Mouse (Mus musculus) heart, adult 11 months (tissue): ENCODE measurements at regions not wholly inside any gene's neighbourhood (a gene's known extent, or its start where the extent isn't known, plus 50 kb on each side); places are given as distances from the start of the nearest gene placed in this dataset.

Experiments
- DNase-seq: peaks from one replicate; pipeline ENCODE4 v3.0.0; 2022

DNA sequence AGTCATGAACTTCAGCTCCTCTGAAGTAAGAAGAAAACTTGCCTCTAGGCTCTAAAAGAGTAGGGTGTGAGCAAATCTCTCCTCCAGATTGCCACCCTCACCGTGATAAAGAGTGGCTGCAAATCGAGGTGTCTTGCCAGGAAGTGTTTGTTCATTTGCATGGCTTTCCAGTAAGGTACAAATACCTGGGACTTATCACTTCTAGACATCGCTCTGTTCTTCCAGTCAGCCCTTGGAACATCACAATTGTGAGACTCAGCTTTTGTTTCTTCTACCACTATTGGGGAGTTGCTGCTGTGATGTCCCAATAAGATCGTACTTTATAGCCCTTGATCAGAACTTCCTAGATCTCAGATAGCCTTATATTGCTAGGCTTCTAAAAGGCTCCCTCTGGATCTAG, 566.9 kb upstream of the A1bg start:
- no peak for DNase-seq

DNA sequence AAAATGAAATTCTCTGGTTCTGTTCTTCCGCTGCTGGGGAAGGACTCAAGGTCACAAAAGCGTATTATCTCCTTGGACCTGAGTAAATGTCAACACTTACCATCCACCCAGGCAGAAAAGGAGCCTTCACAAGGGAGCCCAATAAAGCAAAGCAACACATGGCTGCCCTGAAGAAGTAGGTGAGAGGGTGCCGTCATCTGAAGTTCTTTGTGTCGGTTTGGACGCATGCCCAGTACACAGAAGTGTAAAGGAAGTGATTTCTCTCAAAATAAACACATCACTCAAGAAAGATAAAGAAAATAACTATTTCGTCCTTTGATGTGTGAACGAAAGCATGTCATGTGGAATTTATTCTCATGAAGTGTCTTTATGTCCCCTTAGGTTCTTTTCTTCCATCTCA, 559.0 kb upstream of the A1bg start:
- DNase-seq, result peak; percentile 87

DNA sequence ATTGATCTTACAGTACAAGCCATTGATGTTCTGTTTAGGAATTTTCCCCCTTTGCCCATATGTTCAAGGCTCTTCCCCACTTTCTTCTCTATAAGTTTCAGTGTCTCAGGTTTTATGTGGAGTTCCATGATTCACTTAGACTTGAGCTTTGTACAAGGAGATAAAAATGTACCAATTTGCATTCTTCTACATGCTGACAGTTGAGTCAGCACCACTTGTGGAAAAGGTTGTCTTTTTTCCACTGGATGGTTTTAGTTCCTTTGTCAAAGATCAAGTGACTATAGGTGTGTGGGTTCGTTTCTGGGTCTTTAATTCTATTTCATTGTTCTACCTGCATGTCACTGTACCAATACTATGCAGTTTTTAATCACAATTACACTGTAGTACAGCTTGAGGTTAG, 551.1 kb upstream of the A1bg start:
- DNase-seq, result no peak

DNA sequence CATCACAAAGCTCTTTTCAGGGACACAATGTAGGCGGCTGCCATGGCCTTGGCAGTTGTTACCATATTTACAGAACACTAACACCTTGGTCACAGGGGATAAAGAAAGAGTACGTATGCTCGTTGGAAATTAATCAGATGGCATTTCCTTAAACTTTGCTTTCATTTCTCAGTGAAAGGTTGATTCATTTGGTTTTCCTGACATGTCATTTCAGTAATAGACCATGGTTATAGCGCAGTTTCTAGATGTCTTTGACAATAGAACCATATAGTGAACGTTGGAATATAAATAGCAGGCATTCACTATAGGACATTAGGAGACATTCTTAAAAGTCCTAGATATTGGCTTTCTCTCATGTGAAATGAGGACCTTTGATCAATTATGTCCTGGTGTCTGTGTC, 532.2 kb upstream of the A1bg start:
- no peak for DNase-seq

DNA sequence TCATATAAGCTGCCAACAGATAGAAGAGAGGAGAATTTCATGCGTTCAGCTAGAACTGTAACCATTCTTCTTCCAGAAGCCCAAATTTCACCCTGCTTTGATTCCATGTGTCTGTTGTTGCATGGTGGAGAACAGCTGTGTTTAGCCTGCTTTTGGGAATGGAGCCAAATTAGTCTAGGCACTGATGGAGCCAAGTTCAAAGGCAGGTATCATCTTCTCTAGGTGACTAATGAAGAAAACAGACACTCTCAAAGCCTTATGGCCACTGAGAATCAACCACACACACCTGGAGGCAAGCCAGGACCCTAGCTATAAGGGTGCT, 531.5 kb upstream of the A1bg start:
- no peak for DNase-seq

DNA sequence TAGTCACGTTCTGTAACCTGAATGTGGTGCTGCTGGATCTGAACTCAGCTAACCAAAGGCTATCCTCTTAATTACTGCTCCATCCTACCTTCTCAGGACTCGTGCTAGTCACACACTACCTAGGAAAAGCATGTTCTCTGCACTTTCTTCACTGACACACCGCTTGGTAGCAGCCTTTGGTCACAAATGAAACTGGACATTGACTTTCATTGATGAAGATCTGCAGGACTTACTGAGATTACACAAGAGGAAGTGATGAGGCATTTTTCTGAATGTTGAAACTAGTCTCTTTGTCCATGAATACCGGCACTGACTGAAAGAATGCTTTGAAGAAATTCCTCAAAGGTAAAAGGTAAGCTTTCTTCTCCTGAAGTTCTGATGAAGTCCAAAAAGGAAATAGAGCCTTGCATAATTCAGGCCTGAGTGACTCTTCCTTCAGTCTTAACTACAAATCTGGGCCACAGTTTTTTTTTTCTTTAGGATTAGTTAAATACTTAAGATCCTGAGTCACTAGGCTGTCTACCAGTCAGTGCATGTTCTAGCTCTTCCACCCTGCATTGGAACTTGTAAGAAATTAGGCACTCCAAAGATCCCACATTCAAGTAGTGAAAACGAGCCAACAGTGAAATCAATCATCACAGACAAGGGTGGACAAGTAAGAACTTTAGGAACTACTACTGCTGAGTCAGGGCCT, 531.0 kb upstream of the A1bg start:
- no peak for DNase-seq

DNA sequence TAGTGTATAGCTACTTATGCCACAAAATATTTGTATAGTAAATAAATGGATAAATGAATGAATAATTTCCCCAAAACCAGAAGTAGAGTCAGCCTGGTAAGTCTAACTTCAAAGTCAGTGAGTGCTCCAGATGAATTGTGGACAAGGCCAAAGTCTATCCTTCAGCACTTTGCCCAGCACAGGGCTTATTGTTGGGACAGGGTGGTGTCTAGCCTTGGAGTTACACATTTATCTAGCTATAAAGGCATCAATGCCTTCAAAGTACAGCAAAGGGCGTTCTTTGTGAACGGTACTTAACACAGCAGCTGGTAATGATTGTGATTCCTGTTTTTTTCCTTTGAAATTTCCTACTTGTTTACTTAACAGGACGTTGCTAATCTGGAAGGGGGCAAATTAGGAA, 527.4 kb upstream of the A1bg start:
- DNase-seq, result no peak

DNA sequence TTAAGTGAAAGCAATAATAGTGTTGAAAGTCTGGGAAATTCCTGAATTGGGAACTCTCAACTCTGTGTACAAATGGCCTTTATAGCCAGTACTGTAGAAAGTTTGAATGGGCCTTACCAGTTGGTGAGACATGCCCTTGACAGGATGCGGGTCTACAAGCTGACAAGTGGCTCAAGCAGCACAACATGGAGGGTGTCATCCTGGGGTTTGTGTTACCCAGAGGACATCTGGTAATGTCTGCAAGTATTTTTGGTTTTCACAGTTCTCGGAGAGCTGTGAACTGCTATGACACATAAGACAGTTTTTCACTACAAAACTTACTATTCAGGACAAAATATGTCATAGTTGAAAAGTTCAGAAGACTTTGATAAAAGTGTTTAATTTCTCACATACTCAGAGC, 525.7 kb upstream of the A1bg start:
- DNase-seq, result no peak

DNA sequence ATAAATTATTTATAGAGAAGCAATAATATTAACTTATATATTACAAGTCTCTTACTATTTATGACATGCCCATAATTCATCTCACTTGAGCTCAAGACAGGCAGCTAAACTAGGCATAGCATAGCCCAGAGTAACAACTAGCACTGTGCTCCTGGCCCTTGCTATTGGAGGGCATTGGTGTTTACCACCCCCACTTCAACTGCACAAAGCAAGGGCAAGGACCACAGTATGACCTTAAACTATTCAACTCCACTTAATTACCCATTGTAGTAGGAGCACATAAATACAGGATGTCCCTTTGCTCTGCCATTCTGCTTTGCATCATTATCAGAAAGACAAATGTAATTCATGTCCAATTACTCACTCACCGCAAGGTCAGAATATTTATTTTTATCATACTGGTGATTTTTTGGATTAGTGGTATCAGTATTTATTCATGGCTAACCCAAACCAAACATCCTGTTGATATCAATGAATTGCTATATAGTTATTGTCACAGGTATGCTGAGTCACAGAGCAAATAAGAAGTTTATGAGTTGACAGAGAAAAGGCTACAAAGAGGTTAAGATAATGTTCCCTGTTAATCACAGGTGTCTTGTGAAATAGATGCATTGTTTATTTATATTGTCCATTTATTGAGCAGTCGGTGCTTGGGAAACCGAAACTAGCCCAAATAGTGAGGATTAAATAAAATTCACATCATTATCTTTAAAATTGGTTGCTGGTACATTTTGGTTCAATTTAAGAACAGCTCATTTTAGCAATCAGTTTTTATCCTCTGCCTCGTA, 523.4 kb upstream of the A1bg start:
- no peak for DNase-seq

DNA sequence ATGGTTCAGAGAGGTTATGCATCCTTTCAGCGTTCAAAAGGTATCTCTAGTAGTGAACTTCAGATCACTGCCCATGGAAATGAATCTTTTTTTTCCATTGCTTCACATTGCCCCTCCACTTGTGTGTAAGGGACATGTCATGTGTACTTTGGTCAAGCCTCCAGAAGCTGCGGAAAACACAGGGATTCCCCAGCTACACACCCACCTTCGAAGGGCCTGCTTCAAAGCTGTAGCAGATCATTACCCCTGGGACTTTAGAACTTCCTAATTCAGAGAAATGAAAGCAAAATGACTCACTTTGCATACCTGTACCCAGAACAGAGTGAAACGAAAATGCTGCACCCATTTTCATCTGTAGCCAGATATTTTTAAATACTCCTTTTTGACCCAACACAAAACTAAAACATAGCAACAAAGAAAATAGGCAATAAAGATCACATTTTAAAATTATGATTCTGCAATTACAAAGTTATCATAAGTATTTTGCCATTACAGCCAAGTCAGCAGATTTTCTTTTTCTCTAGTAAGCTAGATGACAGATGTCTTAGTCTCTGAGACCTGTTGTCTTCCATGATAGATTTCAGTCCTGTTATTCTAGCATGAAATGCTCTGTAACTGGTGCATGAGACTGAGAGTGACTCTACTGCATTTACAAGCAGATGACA, 519.1 kb upstream of the A1bg start:
- no peak for DNase-seq

DNA sequence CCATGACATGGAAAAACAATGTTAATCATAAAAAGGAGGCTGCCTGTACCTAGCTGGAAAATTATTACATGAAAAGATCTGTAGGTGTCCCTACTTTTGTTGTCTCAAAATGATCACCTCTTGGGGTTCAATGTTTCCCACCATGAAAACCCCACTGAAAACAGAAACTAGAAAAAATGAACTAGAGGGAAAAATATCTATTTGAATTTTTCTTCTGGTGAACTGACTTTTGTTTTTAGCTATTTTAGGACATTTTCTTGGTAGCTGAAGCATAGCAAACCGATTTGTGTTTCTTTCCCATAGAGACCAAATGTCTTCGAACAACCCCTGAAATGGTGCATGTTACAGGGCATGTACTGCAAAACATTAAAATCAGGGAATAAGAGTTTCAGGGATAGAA, 518.2 kb upstream of the A1bg start:
- no peak for DNase-seq

DNA sequence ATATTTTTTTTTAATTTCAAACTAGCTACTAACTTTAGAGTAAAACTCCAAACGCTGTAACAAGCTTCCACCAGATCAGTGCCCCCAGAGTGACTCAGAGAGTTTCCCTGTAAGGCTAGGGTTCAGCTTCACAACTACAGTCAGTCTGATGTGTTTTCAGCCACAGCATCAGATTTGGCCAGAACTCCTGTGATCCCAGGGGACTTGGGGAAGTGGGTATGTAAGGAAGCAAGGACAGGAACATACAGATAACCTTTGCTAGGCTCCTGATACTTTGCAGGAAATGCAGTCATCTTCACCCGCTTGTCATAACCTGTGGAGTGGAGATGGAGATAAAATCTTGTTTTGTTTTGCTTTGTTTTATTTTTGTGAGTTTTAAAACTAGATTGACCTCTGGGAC, 517.5 kb upstream of the A1bg start:
- DNase-seq, result peak; percentile 91

DNA sequence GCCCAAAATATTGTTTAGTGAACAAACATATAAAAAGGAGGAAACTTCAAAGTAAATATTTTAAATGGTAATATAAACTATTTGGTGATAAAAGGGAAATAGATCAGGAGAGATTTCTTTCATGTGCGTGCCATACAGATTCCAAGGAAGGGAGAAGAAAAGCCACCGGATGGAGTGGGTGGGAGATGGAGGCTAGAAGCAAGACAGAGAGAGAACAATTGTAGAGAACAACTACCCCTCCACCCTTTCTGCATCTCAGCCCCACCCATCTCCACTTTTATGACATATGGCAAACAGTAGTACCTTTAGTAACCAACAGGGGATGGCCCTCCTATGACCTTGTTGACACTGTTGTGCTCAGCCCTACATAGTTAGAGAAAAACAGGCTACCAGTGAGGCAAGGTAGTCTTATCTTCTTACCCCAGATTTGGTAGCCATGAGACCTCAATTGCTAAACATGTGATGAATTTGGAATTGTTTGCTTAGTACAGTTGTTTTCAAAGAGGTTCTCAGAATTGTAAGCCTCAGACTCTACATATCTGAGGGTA, 516.9 kb upstream of the A1bg start:
- DNase-seq, result no peak

DNA sequence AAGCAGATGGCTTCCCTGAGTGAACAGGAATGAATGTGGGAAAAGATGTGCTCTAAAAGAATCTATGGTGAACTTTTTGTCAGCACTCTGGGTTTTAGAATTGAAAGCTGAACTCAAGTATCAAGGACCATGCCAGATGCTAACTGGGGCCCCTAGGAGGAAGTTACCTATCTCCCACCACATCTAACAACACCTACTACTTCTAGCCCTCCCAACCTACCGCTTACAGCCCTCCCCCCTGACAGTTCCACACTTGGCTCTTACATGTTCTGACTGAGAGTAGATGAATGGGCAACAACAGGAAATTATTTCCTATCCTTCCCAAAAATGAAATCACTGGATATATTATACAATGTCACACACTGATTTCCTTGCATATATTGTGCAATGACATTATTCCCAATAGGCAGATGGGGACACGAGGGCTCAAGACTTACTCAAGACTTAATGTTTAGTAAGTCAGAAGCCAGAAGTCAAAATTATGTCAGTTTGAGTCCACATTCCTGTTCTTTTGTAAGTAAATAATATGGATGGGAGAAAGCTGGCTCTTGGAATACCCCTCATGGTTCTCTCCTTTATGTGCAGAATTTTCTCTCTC, 506.1 kb upstream of the A1bg start:
- no peak for DNase-seq

DNA sequence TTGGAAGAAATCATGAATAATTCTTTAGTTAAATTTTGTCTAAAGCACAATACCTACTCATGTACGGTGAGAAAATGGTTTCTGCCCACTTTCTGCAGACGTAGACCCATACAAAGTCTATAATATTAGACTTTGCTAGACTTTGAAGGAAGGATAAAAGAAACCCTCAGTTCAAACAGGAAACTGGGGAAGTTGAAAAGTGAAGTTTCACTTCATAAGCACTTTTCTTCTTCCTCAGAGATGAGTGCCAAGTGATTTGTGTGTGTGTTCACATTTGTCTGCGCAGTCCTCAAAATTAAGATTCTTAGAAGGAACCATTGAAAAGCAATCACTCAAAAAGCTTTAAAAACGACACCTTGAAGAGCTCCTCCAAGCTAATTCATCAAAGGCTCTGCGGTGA, 500.2 kb upstream of the A1bg start:
- DNase-seq, result no peak

DNA sequence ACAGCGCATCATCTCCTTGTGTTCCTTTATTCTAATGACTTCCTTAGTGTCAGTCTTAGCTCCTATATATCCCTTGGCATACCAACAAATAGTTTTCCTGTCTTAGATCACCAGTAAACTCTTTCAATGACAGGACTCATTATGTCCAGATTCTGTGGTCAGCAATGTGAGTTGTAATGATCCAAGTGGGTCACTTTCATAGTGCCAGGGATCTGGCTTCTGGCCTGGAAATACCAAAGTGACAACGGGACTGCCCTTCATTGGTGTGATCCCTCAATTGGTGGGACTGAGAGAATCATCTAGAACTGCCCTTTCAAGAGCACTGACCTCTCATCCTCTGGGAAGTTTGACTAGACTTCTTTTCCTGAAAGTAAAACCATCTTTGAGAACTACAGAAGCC, 494.7 kb upstream of the A1bg start:
- peak; percentile 93 for DNase-seq

DNA sequence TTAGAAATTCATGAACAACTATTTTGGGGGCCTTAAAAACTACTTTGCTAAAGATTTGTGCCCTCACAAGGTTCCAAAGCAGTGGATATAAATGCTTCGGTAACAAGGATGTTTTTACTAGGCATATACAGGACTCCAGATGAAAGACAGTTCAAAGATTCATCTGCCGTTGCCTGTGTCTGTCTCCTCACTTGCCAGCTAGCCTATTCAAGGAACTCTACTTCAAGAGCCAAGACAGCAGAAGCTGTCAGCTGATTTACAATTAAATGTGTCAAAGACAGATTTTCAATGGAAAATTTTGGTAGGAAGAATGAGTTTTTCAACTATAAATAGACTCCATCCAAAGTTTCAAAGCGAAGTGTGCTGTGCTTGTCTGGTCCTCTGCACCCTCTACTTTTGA, 494.0 kb upstream of the A1bg start:
- DNase-seq, result no peak

DNA sequence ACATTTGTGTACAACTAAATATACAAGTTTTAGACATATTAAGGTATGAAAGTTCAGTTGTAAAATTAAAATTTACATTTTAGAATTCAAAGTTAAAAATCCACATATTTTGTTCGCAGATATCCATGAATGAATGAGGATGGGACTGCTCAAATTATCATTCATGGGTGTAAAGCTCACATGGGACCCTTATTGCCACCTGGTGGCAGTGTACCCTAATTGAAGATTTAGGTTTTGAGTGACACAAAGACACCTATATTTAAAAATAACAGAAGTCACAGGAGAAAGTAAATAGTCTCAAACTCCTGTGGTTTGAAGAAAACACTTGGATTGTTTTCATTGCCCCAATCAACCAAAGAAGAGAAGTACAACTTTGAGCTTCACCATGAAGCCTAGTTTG, 492.8 kb upstream of the A1bg start:
- DNase-seq, result no peak

DNA sequence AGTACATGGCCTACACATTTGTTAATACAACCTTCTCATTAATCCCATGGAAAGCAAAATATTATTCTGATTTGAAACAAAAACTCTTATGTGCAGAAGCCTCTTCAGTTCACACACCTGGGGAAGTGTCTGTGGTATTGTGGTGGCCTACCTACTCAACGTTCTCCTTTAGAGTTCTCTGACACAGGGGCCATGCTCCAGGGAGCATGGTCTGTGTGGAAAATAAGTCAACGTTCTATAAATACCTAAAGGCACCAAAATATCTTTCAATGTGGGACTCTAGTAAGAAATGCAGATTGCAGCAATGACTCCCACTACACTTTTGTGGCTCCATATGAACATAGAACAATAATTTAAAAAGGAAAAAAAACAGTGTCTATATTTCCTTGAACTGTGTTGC, 489.0 kb upstream of the A1bg start:
- no peak for DNase-seq

DNA sequence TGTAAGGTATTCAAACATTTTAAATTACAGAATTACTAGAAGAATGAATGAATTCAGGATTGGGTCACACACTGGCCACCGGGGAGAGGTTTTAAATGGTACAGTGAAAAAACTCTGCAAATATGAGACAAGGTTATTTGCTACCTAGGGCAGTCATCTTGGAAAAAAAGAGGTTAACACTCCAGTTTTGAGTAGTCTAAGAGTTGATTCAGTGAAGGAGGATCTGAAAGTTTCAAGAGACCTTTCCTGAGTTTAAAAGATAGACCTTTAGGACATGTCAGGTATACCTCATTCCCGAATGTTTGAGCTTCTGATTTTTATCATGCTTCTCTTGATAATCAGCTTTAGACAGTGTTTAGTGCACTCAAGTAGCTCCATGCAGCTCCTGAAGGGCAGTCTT, 488.0 kb upstream of the A1bg start:
- DNase-seq, result no peak

DNA sequence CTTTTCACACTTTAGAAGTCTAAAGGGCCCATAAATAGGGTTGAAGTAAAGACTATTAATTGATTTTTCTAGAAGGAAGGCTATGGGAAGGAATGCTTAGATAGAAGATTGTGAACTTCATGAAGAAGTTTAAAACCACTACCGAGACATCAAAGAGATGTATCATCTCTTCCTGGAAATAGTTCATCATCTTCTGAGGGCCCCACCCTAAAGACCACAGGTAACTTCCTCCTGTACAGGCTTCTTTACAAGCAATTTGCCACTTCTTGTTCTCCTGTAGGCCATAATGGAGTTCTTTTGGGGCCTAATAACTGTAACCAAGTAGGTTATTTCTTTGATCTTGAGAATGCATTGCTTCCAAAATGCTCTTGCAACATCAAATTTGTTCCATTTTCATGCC, 485.8 kb upstream of the A1bg start:
- no peak for DNase-seq

DNA sequence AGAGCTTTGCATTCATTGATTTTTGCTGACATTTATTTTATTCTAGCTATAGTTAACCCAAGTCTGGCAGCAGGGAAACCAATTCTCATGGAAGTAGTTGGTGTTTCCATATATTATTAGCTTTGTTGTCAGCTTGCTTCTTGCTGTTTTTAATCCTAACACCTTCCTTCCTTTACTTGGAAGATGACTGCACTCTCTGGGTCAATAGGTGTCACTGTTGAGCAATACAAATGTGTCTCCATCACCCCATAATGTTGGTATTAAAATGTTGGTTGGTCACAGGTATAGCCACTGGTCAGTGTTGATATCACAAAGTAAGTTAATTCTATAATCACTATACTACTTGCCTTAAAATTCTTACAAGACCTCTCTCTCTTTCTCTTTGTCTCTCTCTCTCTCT, 477.9 kb upstream of the A1bg start:
- no peak for DNase-seq

DNA sequence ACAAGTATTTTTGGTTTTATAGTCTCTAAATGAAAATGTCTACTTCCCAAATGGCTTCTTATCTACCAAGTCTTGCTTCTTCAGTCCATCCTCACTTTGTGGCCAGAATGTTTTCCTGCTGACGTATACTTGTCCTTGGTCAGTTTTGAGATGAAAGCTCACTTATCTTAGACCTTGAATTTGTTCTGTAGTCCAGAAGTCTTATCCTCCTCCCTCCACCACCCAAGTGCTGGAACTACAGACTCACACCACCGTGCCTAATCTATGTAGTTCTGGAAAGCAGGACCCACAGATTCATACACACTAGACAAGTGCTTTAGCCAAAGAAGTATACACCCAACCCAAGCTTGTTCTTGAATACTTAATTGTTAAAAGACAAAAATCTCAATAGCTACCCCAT, 477.2 kb upstream of the A1bg start:
- no peak for DNase-seq

DNA sequence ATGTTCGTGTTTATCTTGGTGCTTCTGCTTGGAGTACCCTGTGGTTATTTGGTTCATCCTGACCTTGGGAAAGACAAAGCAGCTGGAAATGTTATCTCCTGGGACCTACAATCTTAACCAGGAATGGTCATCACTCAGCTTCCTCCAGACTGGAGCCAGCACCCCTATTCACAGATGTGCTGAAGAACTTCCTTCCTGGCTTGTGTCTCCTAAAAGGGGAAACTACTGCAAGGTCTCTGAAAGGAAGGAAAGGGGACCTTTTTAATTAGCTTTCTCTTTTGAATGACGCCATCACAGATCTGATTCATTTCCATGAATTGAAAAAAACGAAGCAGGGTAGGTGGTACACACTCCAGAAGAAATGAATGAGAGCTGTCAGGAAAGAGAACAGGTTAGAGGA, 476.0 kb upstream of the A1bg start:
- DNase-seq, result peak; percentile 92
